Mouse (Mus musculus) embryonic facial prominence, embryonic 15.5 days (tissue): ENCODE measurements around the gene Hist2h2aa2. TPM values are rescaled to one million over a fixed set of nuclear protein-coding genes. Genes with fewer than 3 reads are reported as not detected.
"Not testable (repeated sequence)": the region's sequence is repeated elsewhere in the genome, so short reads cannot be mapped to it uniquely, and the experiment has no call there.

Experiments
- ATAC-seq: fragments of 200-750 bp; cut with Nextera tagmentation; 2 replicates; pipeline ENCODE4 v1.8.0; 2017; ENCODE audit warnings: low read depth, moderate TSS enrichment; ENCODE audit not compliant: insufficient number of reproducible peaks, low FRiP score, low TSS enrichment
- H3K27ac ChIP-seq: fragments of 300-500 bp; sonication (generic); replicated peaks from 2 replicates; pipeline ENCODE4 v1.5.1; 2015; ENCODE audit warnings: mild to moderate bottlenecking, inconsistent platforms
- H3K27me3 ChIP-seq: fragments of 300-500 bp; sonication (generic); 2 replicates; pipeline ENCODE4 v1.6.1; 2015; ENCODE audit warnings: inconsistent platforms
- H3K36me3 ChIP-seq: fragments of 300-500 bp; sonication (generic); 2 replicates; pipeline ENCODE4 v1.6.1; 2015; ENCODE audit warnings: mild to moderate bottlenecking, inconsistent platforms
- H3K4me1 ChIP-seq: fragments of 300-500 bp; sonication (generic); 2 replicates; pipeline ENCODE4 v1.6.1; 2015; ENCODE audit warnings: inconsistent platforms
- H3K4me2 ChIP-seq: fragments of 300-500 bp; sonication (generic); replicated peaks from 2 replicates; pipeline ENCODE4 v1.6.1; 2015; ENCODE audit warnings: mild to moderate bottlenecking, inconsistent platforms
- H3K4me3 ChIP-seq: fragments of 300-500 bp; sonication (generic); replicated peaks from 2 replicates; pipeline ENCODE4 v1.5.1; 2015; ENCODE audit warnings: mild to moderate bottlenecking, inconsistent platforms
- H3K9ac ChIP-seq: fragments of 300-500 bp; sonication (generic); 2 replicates; pipeline ENCODE4 v1.6.1; 2015; ENCODE audit warnings: inconsistent platforms
- H3K9me3 ChIP-seq: fragments of 300-500 bp; sonication (generic); replicated peaks from 2 replicates; pipeline ENCODE4 v1.6.1; 2016; ENCODE audit warnings: inconsistent platforms
- WGBS: fragments of 180-500 bp; shearing (Covaris S2); methylation state at CpG from one replicate; pipeline ENCODE4 v1.1.7; 2015; 5-methylcytosine and 5-hydroxymethylcytosine counted together
- polyA plus RNA-seq: library from polyadenylated mRNA; unstranded; fragments of >200 nt; fragmentation: Nextera tagmentation; extraction: Ambion mirVana; gene quantifications from 2 replicates; pipeline ENCODE4 v1.2.1, GENCODE M21; 2015

The Hist2h2aa2 gene
- polyA plus RNA-seq, 1 experiment from 2014 or later, result 76.7 TPM

- no peaks in the 10 kb centered on the region for H3K27me3 ChIP-seq
- H3K4me1 ChIP-seq, result peaks cover 31% of the 10 kb centered on the region
- H3K9ac ChIP-seq, result peak overlapping the region; percentile 76
- ATAC-seq, result no peak
- H3K27ac ChIP-seq, result peak overlapping the region; percentile 100
- no peaks in the 10 kb centered on the region for H3K36me3 ChIP-seq
- H3K4me3 ChIP-seq, result peak overlapping the region; percentile 65
- under 1% methylated on average over 12 of the region's 12 CpGs for WGBS
- no peaks in the 10 kb centered on the region for H3K9me3 ChIP-seq
- peak overlapping the region; percentile 69 for H3K4me2 ChIP-seq
These were observed 20.9 kb downstream of the Hist2h2aa2 start for GRCm38 (mm10) chr3:96219191-96219641.

- no peak overlapping the region for H3K27ac ChIP-seq
- H3K9me3 ChIP-seq, result no peaks in the 10 kb centered on the region
- no peak for ATAC-seq
- no peak overlapping the region for H3K4me2 ChIP-seq
- H3K36me3 ChIP-seq, result no peaks in the 10 kb centered on the region
- no peak overlapping the region for H3K4me3 ChIP-seq
- 21% methylated on average over 15 of the region's 15 CpGs for WGBS
- H3K27me3 ChIP-seq, result no peaks in the 10 kb centered on the region
- H3K9ac ChIP-seq, result no peak overlapping the region
- 0 out of 2 replicates have a peak, but pooled peaks cover 4% of the 10 kb centered on the region for H3K4me1 ChIP-seq
These were observed 30.8 kb downstream of the Hist2h2aa2 start for GRCm38 (mm10) chr3:96209242-96209641.

GRCm38 (mm10) chr3:96207819-96208218 is 32.3 kb downstream of the Hist2h2aa2 start:
- Histone ChIP-seq H3K4me1 (0 out of 2 replicates have a peak, but pooled peaks cover 4% of the 10 kb centered on the region), H3K27ac (no peak overlapping the region), H3K9ac (no peak overlapping the region), H3K27me3 (no peaks in the 10 kb centered on the region), H3K4me3 (no peak overlapping the region), H3K4me2 (no peak overlapping the region), H3K9me3 (no peaks in the 10 kb centered on the region), H3K36me3 (no peaks in the 10 kb centered on the region)
- no peak for ATAC-seq
- WGBS, result 69% methylated on average over 3 of the region's 3 CpGs

- Histone ChIP-seq H3K27me3 (no peaks in the 10 kb centered on the region), H3K4me1 (peaks cover 14% of the 10 kb centered on the region), H3K4me3 (no peak overlapping the region), H3K4me2 (no peak overlapping the region), H3K27ac (no peak overlapping the region), H3K9me3 (no peaks in the 10 kb centered on the region), H3K9ac (no peak overlapping the region), H3K36me3 (no peaks in the 10 kb centered on the region)
- WGBS, result 44% methylated on average over 2 of the region's 2 CpGs
- ATAC-seq, result no peak
These were observed 40.3 kb downstream of the Hist2h2aa2 start for GRCm38 (mm10) chr3:96199731-96200130.

DNA sequence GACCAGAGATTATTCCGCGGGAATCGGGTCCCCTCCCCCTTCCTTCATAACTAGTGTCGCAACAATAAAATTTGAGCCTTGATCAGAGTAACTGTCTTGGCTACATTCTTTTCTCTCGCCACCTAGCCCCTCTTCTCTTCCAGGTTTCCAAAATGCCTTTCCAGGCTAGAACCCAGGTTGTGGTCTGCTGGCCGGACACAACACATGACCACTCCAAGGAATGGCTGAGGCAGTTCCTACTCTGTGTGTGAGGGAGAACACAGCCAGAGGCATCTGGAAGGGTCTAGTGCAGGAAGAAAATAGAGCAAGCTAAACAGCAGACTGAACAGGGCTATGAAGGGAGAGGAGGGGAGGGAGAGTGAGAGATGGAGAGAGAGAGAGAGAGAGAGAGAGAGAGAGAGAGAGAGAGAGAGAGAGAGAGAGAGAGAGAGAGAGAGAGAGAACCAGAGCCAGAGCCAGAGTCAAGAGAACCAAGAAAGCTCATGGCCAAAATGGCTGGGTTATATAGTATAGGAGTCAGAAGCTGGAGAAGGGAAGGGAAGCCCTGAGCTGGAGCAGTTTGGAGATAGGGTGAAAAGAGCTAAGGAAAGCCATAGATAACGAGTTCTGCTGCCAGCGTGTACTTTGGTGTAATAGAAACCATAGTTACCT is 41.4 kb downstream of the Hist2h2aa2 start:
- not testable (repeated sequence) for H3K27ac ChIP-seq, H3K9ac ChIP-seq, H3K36me3 ChIP-seq, H3K4me2 ChIP-seq, H3K4me3 ChIP-seq, H3K9me3 ChIP-seq, ATAC-seq, H3K27me3 ChIP-seq
- H3K4me1 ChIP-seq, result peaks cover 14% of the 10 kb centered on the region
- WGBS, result 43% methylated on average over 5 of the region's 8 CpGs

GRCm38 (mm10) chr3:96198181-96198580 is 41.9 kb downstream of the Hist2h2aa2 start:
- H3K36me3 ChIP-seq, result no peaks in the 10 kb centered on the region; the same call in 1 of the 2 replicates
- no peak overlapping the region for H3K9ac ChIP-seq
- peak overlapping the region; percentile 88 for H3K4me2 ChIP-seq
- peak overlapping the region; percentile 75 for H3K4me3 ChIP-seq
- no peak for ATAC-seq
- WGBS, result 11% methylated on average over 6 of the region's 6 CpGs
- H3K27me3 ChIP-seq, result no peaks in the 10 kb centered on the region
- peaks cover 14% of the 10 kb centered on the region for H3K4me1 ChIP-seq
- H3K27ac ChIP-seq, result peak overlapping the region; percentile 39; the same call in 1 of the 2 replicates
- no peaks in the 10 kb centered on the region for H3K9me3 ChIP-seq

DNA sequence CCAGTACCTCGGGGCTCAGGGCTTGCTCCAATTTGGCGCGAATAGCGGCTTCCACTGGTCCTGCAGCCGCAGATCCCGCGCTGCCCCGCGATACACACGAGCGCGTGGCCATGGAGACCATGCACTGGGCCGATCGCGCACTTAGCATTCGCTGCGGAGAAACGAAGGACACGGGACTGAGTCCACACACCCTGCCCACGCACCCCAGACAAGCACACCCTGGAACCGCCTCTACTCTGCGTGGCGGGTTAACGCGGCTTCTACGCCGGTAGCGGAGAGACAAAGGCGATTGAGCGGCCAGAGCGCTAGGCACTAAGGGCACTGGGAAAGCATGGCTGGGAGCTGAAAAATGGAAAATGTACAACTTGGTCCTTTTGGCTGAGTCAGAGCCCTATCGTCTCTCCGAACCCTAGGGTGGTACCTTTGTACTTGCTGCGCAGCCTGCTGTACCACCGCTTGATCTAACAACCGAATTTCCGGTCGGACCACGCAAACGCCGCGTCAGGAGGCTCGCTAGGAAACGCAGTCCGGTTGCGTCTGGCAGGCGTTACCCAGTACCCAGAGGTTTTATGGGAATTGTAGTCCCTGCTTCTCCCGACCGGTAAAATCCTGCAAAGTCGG is 42.8 kb downstream of the Hist2h2aa2 start:
- under 1% methylated on average over 50 of the region's 50 CpGs for WGBS
- Histone ChIP-seq H3K27ac (peak overlapping the region; percentile 97), H3K27me3 (no peaks in the 10 kb centered on the region), H3K36me3 (peaks cover under 1% of the 10 kb centered on the region; the same call in 1 of the 2 replicates), H3K4me1 (peaks cover 14% of the 10 kb centered on the region), H3K9me3 (no peaks in the 10 kb centered on the region), H3K4me3 (peak overlapping the region; percentile 75), H3K9ac (peak overlapping the region; percentile 75), H3K4me2 (peak overlapping the region; percentile 88)
- ATAC-seq, result peak; percentile 96

GRCm38 (mm10) chr3:96196437-96197128 is 43.5 kb downstream of the Hist2h2aa2 start:
- Histone ChIP-seq H3K9ac (peak overlapping the region; percentile 75), H3K9me3 (no peaks in the 10 kb centered on the region), H3K27me3 (no peaks in the 10 kb centered on the region), H3K4me2 (peak overlapping the region; percentile 88), H3K36me3 (peaks cover 2% of the 10 kb centered on the region; the same call in 1 of the 2 replicates), H3K4me3 (peak overlapping the region; percentile 75), H3K27ac (peak overlapping the region; percentile 97), H3K4me1 (peaks cover 14% of the 10 kb centered on the region)
- WGBS, result 16% methylated on average over 27 of the region's 27 CpGs
- no peak for ATAC-seq

DNA sequence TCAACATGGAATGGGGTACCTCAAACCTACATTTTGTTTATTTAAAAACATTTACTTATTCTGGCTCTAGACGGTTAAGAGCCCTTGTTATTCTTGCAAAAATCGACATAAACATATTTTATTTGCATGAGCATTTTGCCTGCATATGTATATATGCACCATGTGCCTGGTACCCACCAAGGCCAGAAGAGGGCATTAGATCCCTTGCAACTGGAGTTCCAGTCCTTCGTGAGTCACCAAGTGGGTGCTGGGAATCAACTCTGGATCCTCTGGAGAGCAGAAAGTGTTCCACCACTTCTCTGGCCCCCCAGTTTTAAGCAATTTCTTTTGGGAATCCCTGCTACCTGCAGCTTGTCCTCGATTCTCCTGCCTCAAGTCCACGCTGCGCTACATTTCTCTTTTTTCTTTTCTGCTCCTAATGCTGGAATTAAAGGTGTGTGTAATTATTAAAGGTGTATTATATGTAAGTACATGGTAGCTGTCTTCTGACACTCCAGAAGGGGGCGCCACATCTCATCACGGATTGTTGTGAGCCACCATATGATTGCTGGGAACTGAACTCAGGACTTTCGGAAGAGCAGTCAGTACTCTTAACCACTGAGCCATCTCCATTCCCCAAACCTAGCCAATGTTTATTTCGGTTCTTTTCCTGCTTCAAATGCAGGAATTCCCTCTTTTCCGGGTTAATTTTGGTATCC is 44.3 kb downstream of the Hist2h2aa2 start:
- no peaks in the 10 kb centered on the region for H3K27me3 ChIP-seq
- H3K9ac ChIP-seq, result no peak overlapping the region
- no peak for ATAC-seq
- no peak overlapping the region for H3K27ac ChIP-seq
- no peaks in the 10 kb centered on the region for H3K9me3 ChIP-seq
- no peak overlapping the region for H3K4me3 ChIP-seq
- H3K4me2 ChIP-seq, result no peak overlapping the region
- WGBS, result 89% methylated on average over 11 of the region's 11 CpGs
- peaks cover 3% of the 10 kb centered on the region; the same call in 1 of the 2 replicates for H3K36me3 ChIP-seq
- peaks cover 14% of the 10 kb centered on the region for H3K4me1 ChIP-seq

GRCm38 (mm10) chr3:96194966-96195365 is 45.1 kb downstream of the Hist2h2aa2 start:
- 75% methylated on average over 10 of the region's 10 CpGs for WGBS
- no peak for ATAC-seq
- Histone ChIP-seq H3K9ac (no peak overlapping the region), H3K4me1 (peaks cover 14% of the 10 kb centered on the region), H3K4me3 (no peak overlapping the region), H3K4me2 (no peak overlapping the region), H3K9me3 (no peaks in the 10 kb centered on the region), H3K27ac (no peak overlapping the region), H3K36me3 (peaks cover 8% of the 10 kb centered on the region; the same call in 1 of the 2 replicates), H3K27me3 (no peaks in the 10 kb centered on the region)

DNA sequence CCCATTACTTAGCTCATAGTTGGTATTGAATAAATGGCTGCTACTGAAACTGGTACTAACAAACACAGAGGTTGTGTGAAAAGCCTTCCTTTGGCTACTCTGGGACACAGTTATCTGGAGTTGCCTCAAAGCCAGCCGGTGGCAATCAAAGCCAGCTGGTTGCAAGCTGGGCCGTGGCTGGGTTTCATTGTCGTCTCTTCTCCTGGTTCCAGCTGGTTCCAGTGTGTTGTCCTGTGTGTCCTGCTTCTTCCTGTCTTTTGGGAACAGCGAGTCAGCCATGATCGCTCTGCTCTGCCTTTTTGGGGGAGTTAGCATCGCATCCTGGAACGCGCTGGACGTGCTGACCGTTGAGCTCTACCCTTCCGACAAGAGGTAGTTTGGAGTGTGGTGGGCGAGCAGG is 47.1 kb downstream of the Hist2h2aa2 start:
- no peak overlapping the region for H3K27ac ChIP-seq
- H3K4me1 ChIP-seq, result peaks cover 11% of the 10 kb centered on the region
- H3K27me3 ChIP-seq, result no peaks in the 10 kb centered on the region
- no peak overlapping the region for H3K9ac ChIP-seq
- peak overlapping the region; percentile 8; the same call in 1 of the 2 replicates for H3K4me2 ChIP-seq
- no peaks in the 10 kb centered on the region for H3K9me3 ChIP-seq
- H3K36me3 ChIP-seq, result peaks cover 12% of the 10 kb centered on the region; the same call in 1 of the 2 replicates
- H3K4me3 ChIP-seq, result no peak overlapping the region
- 33% methylated on average over 12 of the region's 12 CpGs for WGBS
- no peak for ATAC-seq
